Mouse (Mus musculus) embryonic facial prominence, embryonic 12.5 days (tissue): ENCODE results near the gene Gnb3. TPM values are rescaled to one million over a fixed set of nuclear protein-coding genes. Genes with fewer than 3 reads are reported as not detected.
"Not testable (repeated sequence)": the region's sequence is repeated elsewhere in the genome, so short reads cannot be mapped to it uniquely, and the experiment has no call there.

Experiments used
- ATAC-seq: fragments of 200-750 bp; cut with Nextera tagmentation; 2 replicates; pipeline ENCODE4 v1.8.0; 2017; ENCODE audit not compliant: insufficient number of reproducible peaks, insufficient read depth, low FRiP score, low TSS enrichment
- H3K27ac ChIP-seq: fragments of 300-500 bp; sonication (generic); 2 replicates; pipeline ENCODE4 v1.5.1; 2016; ENCODE audit warnings: mild to moderate bottlenecking
- H3K27me3 ChIP-seq: fragments of 300-500 bp; sonication (generic); 2 replicates; pipeline ENCODE4 v1.6.1; 2016; ENCODE audit warnings: mild to moderate bottlenecking, moderate library complexity
- H3K36me3 ChIP-seq: fragments of 300-500 bp; sonication (generic); 2 replicates; pipeline ENCODE4 v1.6.1; 2016; ENCODE audit warnings: mild to moderate bottlenecking
- H3K4me1 ChIP-seq: fragments of 300-500 bp; sonication (generic); 2 replicates; pipeline ENCODE4 v1.6.1; 2016
- H3K4me2 ChIP-seq: fragments of 300-500 bp; sonication (generic); replicated peaks from 2 replicates; pipeline ENCODE4 v1.6.1; 2016; ENCODE audit warnings: mild to moderate bottlenecking, moderate library complexity
- H3K4me3 ChIP-seq: fragments of 300-500 bp; sonication (generic); 2 replicates; pipeline ENCODE4 v1.5.1; 2016; ENCODE audit warnings: mild to moderate bottlenecking
- H3K9ac ChIP-seq: fragments of 300-500 bp; sonication (generic); 2 replicates; pipeline ENCODE4 v1.6.1; 2016; ENCODE audit warnings: mild to moderate bottlenecking, moderate library complexity
- H3K9me3 ChIP-seq: fragments of 300-500 bp; sonication (generic); 2 replicates; pipeline ENCODE4 v1.6.1; 2016; ENCODE audit warnings: mild to moderate bottlenecking, moderate library complexity
- WGBS: fragments of 180-500 bp; shearing (Covaris S2); methylation state at CpG from one replicate; pipeline ENCODE4 v1.1.7; 2016; 5-methylcytosine and 5-hydroxymethylcytosine counted together
- polyA plus RNA-seq: library from polyadenylated mRNA; unstranded; fragments of >200 nt; fragmentation: Nextera tagmentation; extraction: Ambion mirVana; gene quantifications from 2 replicates; pipeline ENCODE4 v1.2.1, GENCODE M21; 2016

Gnb3 gene
- polyA plus RNA-seq, 1 experiment from 2014 or later = 0.58 TPM

GRCm38 (mm10) chr6:124856916-124857839, 17.1 kb upstream of the Gnb3 start, which contains the start of gene P3h3:
TSS of gene P3h3 (minus strand) at chr6:124857752.
- no peaks in the 10 kb centered on the region for H3K9me3 ChIP-seq
- peak within 1 kb of the TSS; percentile 87 for H3K4me3 ChIP-seq
- peak within 1 kb of the TSS; percentile 76 for H3K4me2 ChIP-seq
- peak within 1 kb of the TSS; percentile 99 for H3K27ac ChIP-seq
- H3K36me3 ChIP-seq = peaks cover 27% of the 10 kb centered on the region
- H3K9ac ChIP-seq = peak within 1 kb of the TSS; percentile 97
- under 1% methylated on average over 77 of the region's 86 CpGs for WGBS
- peak; percentile 81 for ATAC-seq
- no peaks in the 10 kb centered on the region for H3K27me3 ChIP-seq
- H3K4me1 ChIP-seq = peaks cover 31% of the 10 kb centered on the region

GRCm38 (mm10) chr6:124856321-124856720, 16.2 kb upstream of the Gnb3 start:
- H3K4me2 ChIP-seq = peak overlapping the region; percentile 76
- peak overlapping the region; percentile 99 for H3K27ac ChIP-seq
- H3K9ac ChIP-seq = peak overlapping the region; percentile 97
- WGBS = under 1% methylated on average over 13 of the region's 14 CpGs
- peak overlapping the region; percentile 87 for H3K4me3 ChIP-seq
- H3K27me3 ChIP-seq = no peaks in the 10 kb centered on the region
- H3K4me1 ChIP-seq = peaks cover 24% of the 10 kb centered on the region
- peaks cover 27% of the 10 kb centered on the region for H3K36me3 ChIP-seq
- H3K9me3 ChIP-seq = no peaks in the 10 kb centered on the region
- peak; percentile 72 for ATAC-seq

GRCm38 (mm10) chr6:124854647-124855046, 14.6 kb upstream of the Gnb3 start:
- 77% methylated on average over 12 of the region's 12 CpGs for WGBS
- Histone ChIP-seq H3K9ac (no peak overlapping the region), H3K27ac (no peak overlapping the region), H3K4me1 (peaks cover 16% of the 10 kb centered on the region), H3K27me3 (no peaks in the 10 kb centered on the region), H3K36me3 (peaks cover 34% of the 10 kb centered on the region), H3K4me3 (no peak overlapping the region), H3K4me2 (no peak overlapping the region), H3K9me3 (no peaks in the 10 kb centered on the region)
- no peak for ATAC-seq

- no peak overlapping the region for H3K4me2 ChIP-seq
- H3K36me3 ChIP-seq = peaks cover 41% of the 10 kb centered on the region
- no peaks in the 10 kb centered on the region for H3K9me3 ChIP-seq
- H3K4me3 ChIP-seq = no peak overlapping the region
- H3K27me3 ChIP-seq = no peaks in the 10 kb centered on the region
- ATAC-seq = no peak
- no peak overlapping the region for H3K9ac ChIP-seq
- no peak overlapping the region for H3K27ac ChIP-seq
- WGBS = 71% methylated on average over 8 of the region's 8 CpGs
- H3K4me1 ChIP-seq = 0 out of 2 replicates have a peak, but pooled peaks cover 1% of the 10 kb centered on the region
Measured at GRCm38 (mm10) chr6:124850535-124850934, 10.5 kb upstream of the Gnb3 start.

GRCm38 (mm10) chr6:124847305-124847704, 7.2 kb upstream of the Gnb3 start:
- ATAC-seq = no peak; the same call in 1 of the 2 replicates
- Histone ChIP-seq H3K27ac (no peak overlapping the region), H3K4me3 (no peak overlapping the region), H3K9me3 (no peaks in the 10 kb centered on the region), H3K4me1 (no peaks in the 10 kb centered on the region), H3K36me3 (peaks cover 27% of the 10 kb centered on the region), H3K9ac (no peak overlapping the region), H3K4me2 (no peak overlapping the region), H3K27me3 (no peaks in the 10 kb centered on the region)
- WGBS = 13% methylated on average over 9 of the region's 9 CpGs

DNA sequence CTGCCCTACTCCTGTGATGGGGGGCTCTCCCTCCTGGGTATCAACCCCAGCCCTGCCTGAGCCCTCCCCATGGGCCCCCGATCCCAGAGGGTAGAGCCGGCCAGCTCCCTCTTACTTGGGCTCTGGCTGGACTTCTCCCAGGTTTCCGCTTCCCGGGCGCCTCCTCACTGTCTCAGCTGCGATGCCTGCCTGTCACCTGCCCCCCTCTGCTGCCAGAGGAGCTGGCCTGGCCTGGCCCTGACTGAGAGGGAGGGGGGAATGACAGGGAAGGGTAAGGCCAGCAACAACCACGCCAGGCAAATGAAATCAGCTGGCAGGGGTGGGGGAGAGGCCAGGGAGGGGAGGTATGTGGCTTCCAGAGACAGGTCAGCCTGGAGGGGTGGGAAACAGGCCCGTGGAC, 270 bp downstream of the Gnb3 start:
- 5% methylated on average over 8 of the region's 8 CpGs for WGBS
- H3K4me2 ChIP-seq = 0 out of 2 replicates have a peak overlapping the region, but pooled peaks have one; percentile 21
- H3K27ac ChIP-seq = no peak overlapping the region

GRCm38 (mm10) chr6:124836411-124836810, 3.7 kb downstream of the Gnb3 start:
- Histone ChIP-seq H3K4me3 (no peak overlapping the region), H3K9ac (no peak overlapping the region), H3K27me3 (no peaks in the 10 kb centered on the region), H3K4me2 (no peak overlapping the region), H3K36me3 (peaks cover 31% of the 10 kb centered on the region), H3K27ac (no peak overlapping the region), H3K9me3 (no peaks in the 10 kb centered on the region), H3K4me1 (peaks cover 20% of the 10 kb centered on the region)
- ATAC-seq = no peak
- 80% methylated on average over 7 of the region's 7 CpGs for WGBS

More for the DNA sequence above, 270 bp downstream of the Gnb3 start:
- ATAC-seq = no peak
- Histone ChIP-seq H3K36me3 (peaks cover 11% of the 10 kb centered on the region), H3K4me1 (peaks cover 17% of the 10 kb centered on the region), H3K27me3 (no peaks in the 10 kb centered on the region), H3K9me3 (no peaks in the 10 kb centered on the region), H3K9ac (peak overlapping the region; percentile 34; the same call in 1 of the 2 replicates), H3K4me3 (no peak overlapping the region)

DNA sequence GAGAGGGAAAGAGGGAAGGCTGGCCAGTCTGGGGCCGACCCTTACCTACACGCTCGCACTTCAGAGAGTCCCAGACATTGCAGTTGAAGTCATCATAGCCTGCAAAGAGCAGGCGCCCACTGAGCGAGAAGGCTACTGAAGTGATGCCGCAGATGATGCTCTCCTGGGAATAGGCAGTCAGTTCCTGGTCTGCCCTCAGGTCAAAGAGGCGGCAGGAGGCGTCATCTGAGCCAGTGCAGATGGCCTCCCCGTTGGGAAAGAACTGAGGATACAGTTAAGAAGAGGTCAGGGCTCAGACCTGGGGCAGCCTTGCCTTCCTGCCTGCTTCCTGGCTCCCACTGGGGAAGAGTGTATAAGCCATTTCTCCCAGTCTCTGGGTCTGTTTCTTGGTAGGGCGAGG, 4.5 kb downstream of the Gnb3 start:
- ATAC-seq = no peak
- Histone ChIP-seq H3K9me3 (no peaks in the 10 kb centered on the region), H3K4me3 (no peak overlapping the region), H3K27ac (no peak overlapping the region), H3K4me1 (peaks cover 25% of the 10 kb centered on the region), H3K9ac (no peak overlapping the region), H3K36me3 (peaks cover 28% of the 10 kb centered on the region), H3K4me2 (no peak overlapping the region), H3K27me3 (no peaks in the 10 kb centered on the region)
- whole genome bisulfite sequencing = 32% methylated on average over 10 of the region's 10 CpGs

DNA sequence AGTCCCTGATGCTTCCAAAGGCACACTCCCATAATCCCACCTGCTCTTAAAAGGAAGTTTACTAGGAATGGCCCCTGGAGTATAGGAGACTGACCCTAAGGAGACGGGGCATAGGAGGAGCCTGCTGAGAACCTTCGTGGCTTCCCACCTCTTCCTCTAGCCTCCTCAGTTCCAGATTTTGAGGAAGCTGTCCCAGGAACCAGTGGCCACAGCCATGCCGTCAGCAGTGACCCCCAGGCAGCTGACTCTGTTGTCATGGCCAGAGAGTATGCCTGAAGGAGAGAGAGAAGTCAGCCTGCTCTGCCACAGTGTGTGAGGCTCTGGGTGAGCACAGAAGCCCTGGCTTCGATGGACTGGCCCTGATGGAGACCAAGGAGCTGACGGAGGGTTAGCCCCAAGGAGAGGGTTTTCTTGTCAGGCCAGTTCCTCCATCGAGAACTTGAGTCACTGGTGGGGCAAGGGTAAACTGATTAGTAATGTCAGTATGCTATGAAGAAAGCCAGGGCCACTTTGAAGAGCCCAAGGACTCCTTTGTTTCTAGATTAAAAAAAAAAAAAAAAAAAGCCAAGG, 5.5 kb downstream of the Gnb3 start:
- Histone ChIP-seq H3K9me3 (no peaks in the 10 kb centered on the region), H3K27ac (no peak overlapping the region), H3K9ac (no peak overlapping the region), H3K4me1 (peaks cover 18% of the 10 kb centered on the region), H3K4me2 (no peak overlapping the region), H3K27me3 (no peaks in the 10 kb centered on the region), H3K4me3 (no peak overlapping the region), H3K36me3 (peaks cover 28% of the 10 kb centered on the region)
- ATAC-seq = no peak
- WGBS = 71% methylated on average over 6 of the region's 6 CpGs

DNA sequence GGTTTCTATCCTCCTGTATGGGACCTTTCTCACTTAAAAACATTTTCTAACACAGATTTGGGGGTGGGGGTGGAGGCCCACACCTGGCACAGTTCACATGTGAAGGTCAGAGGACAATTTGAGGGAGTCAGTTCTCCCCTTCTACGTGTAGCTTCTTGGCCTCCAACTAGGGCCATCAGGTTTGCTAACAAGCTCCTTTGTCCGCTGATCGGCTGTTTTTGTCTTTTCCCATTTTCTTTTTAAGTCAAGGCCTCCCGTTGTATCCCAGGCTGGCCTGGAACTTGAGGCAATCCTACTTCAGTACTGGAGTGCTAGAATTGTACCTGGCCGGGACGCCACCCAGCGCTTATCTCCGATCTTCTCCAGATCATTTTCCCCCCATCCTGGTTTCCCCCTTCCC, 8.4 kb downstream of the Gnb3 start:
- peaks cover 32% of the 10 kb centered on the region for H3K36me3 ChIP-seq
- H3K9me3 ChIP-seq = no peaks in the 10 kb centered on the region
- H3K4me1 ChIP-seq = peaks cover 26% of the 10 kb centered on the region
- ATAC-seq = no peak
- WGBS = 85% methylated on average over 8 of the region's 8 CpGs
- H3K9ac ChIP-seq = no peak overlapping the region
- H3K27me3 ChIP-seq = no peaks in the 10 kb centered on the region
- H3K4me3 ChIP-seq = peak overlapping the region; percentile 62; the same call in 1 of the 2 replicates
- no peak overlapping the region for H3K27ac ChIP-seq
- peak overlapping the region; percentile 82 for H3K4me2 ChIP-seq

DNA sequence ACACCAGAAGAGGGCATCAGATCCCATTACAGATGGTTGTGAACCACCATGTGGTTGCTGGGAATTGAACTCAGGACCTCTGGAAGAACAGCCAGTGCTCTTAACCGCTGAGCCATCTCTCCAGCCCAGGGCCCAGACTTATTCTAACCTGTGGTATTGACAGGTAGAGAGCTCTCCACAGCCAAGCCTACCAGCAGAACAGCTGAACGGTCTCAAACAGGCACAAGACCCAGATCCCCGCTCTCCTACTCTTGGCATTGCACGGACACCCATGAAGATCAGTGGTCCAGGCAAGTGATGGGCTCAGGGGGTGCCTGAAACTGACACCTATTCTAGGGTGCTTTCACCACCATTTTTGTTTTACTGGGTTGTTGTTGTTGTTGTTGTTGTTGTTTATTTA, 8.9 kb downstream of the Gnb3 start:
- peaks cover 34% of the 10 kb centered on the region for H3K36me3 ChIP-seq
- 96% methylated on average over 4 of the region's 4 CpGs for WGBS
- peak overlapping the region; percentile 62 for H3K4me3 ChIP-seq
- not testable (repeated sequence) for H3K9ac ChIP-seq, H3K27ac ChIP-seq, H3K9me3 ChIP-seq, H3K27me3 ChIP-seq, ATAC-seq
- H3K4me1 ChIP-seq = peaks cover 26% of the 10 kb centered on the region
- peak overlapping the region; percentile 82 for H3K4me2 ChIP-seq
